Mouse (Mus musculus) limb, embryonic 12.5 days (tissue): ENCODE data around the gene Gfod2. TPM values are rescaled to one million over a fixed set of nuclear protein-coding genes. Genes with fewer than 3 reads are reported as not detected.

Experiments used
- ATAC-seq: fragments of 200-750 bp; cut with Nextera tagmentation; 2 replicates; pipeline ENCODE4 v1.8.0; 2017; ENCODE audit warnings: low read depth, moderate TSS enrichment; ENCODE audit not compliant: insufficient number of reproducible peaks, insufficient read depth, low FRiP score, low TSS enrichment
- H3K27ac ChIP-seq: fragments of 300-500 bp; sonication (generic); 2 replicates; pipeline ENCODE4 v1.5.1; 2016; ENCODE audit warnings: mild to moderate bottlenecking, moderate library complexity
- H3K27me3 ChIP-seq: fragments of 300-500 bp; sonication (generic); 2 replicates; pipeline ENCODE4 v1.6.1; 2016; ENCODE audit warnings: mild to moderate bottlenecking, moderate library complexity
- H3K36me3 ChIP-seq: fragments of 300-500 bp; sonication (generic); 2 replicates; pipeline ENCODE4 v1.6.1; 2016; ENCODE audit warnings: mild to moderate bottlenecking, moderate library complexity
- H3K4me1 ChIP-seq: fragments of 300-500 bp; sonication (generic); replicated peaks from 2 replicates; pipeline ENCODE4 v1.6.1; 2016
- H3K4me2 ChIP-seq: fragments of 300-500 bp; sonication (generic); 2 replicates; pipeline ENCODE4 v1.6.1; 2016; ENCODE audit warnings: mild to moderate bottlenecking, moderate library complexity
- H3K4me3 ChIP-seq: fragments of 300-500 bp; sonication (generic); replicated peaks from 2 replicates; pipeline ENCODE4 v1.5.1; 2016; ENCODE audit warnings: mild to moderate bottlenecking
- H3K9ac ChIP-seq: fragments of 300-500 bp; sonication (generic); replicated peaks from 2 replicates; pipeline ENCODE4 v1.6.1; 2016; ENCODE audit warnings: mild to moderate bottlenecking, moderate library complexity
- H3K9me3 ChIP-seq: fragments of 300-500 bp; sonication (generic); 2 replicates; pipeline ENCODE4 v1.6.1; 2016; ENCODE audit warnings: mild to moderate bottlenecking, moderate library complexity
- WGBS: fragments of 180-500 bp; shearing (Covaris S2); methylation state at CpG from one replicate; pipeline ENCODE4 v1.1.7; 2016; 5-methylcytosine and 5-hydroxymethylcytosine counted together
- polyA plus RNA-seq: library from polyadenylated mRNA; unstranded; fragments of >200 nt; fragmentation: Nextera tagmentation; extraction: Ambion mirVana; gene quantifications from 2 replicates; pipeline ENCODE4 v1.2.1, GENCODE M21; 2016

Gene Gfod2
- polyA plus RNA-seq, 1 experiment from 2014 or later, result 30.2 TPM

GRCm38 (mm10) chr8:105702731-105703415, 55.6 kb downstream of the Gfod2 start:
- WGBS, result 94% methylated on average over 24 of the region's 24 CpGs
- Histone ChIP-seq H3K9me3 (no peaks in the 10 kb centered on the region), H3K4me2 (no peak overlapping the region), H3K4me1 (peaks cover 37% of the 10 kb centered on the region), H3K9ac (no peak overlapping the region), H3K4me3 (no peak overlapping the region), H3K27me3 (no peaks in the 10 kb centered on the region), H3K27ac (no peak overlapping the region), H3K36me3 (peaks cover 32% of the 10 kb centered on the region)
- ATAC-seq, result no peak

GRCm38 (mm10) chr8:105702001-105702401, 56.5 kb downstream of the Gfod2 start:
- WGBS, result 48% methylated on average over 18 of the region's 18 CpGs
- Histone ChIP-seq H3K27me3 (no peaks in the 10 kb centered on the region), H3K9me3 (no peaks in the 10 kb centered on the region), H3K4me2 (peak overlapping the region; percentile 96), H3K4me1 (peaks cover 31% of the 10 kb centered on the region), H3K9ac (peak overlapping the region; percentile 73), H3K27ac (peak overlapping the region; percentile 92), H3K36me3 (peaks cover 41% of the 10 kb centered on the region), H3K4me3 (peak overlapping the region; percentile 67)
- no peak for ATAC-seq

DNA sequence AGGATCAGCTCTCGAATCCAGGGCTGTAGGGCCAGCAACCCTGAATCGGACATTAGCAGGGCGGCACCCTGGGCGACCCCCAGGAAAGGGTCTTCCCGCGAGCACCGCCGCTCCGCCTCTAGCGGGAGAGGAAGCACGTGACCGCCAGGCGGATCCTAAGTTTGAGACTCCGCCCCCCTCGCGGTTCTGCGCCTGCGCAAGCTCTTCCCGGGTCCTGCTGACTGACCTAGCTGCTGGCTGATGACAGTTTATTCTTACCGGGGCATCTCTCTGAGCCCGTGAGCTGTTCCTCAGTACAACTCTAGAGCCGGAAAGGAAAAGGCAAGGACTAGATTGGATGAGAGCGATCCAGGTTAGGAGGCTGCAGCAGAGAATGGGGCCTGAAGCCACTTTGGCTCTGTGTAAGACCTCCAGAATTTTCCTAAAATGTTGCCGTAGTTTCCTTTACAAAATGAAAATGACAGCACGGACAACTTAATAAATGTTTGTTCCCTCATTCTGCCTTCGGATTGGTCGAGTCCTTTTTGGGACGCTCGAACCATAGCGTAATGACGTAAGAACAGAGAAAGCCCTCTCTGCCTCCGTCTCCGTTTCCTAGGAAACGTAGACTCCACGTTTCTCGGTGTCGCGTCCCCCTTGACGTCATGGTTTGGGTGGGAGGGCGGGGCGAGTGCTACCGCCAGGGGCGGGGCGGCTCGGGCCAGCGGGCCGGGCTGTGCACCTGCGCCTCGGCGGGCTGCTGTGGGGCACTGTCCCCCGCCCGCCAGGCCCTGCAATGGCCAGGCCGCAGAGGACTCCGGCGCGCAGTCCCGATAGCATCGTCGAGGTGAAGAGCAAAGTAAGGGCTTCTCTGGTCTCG, 57.3 kb downstream of the Gfod2 start, which contains the start of the genes Acd and Pard6a:
Acd (minus strand) TSS at position 137 of the 859 bp plus-strand sequence.
Pard6a (plus strand) TSS at position 183 of the 859 bp plus-strand sequence.
- peak within 1 kb of the TSS; percentile 96 for H3K4me2 ChIP-seq
- H3K4me3 ChIP-seq, result peak within 1 kb of the TSS; percentile 67
- ATAC-seq, result peak; percentile 66
- H3K36me3 ChIP-seq, result peaks cover 46% of the 10 kb centered on the region
- H3K9ac ChIP-seq, result peak within 1 kb of the TSS; percentile 73
- H3K27me3 ChIP-seq, result no peaks in the 10 kb centered on the region
- WGBS, result under 1% methylated on average over 60 of the region's 60 CpGs
- peak within 1 kb of the TSS; percentile 92 for H3K27ac ChIP-seq
- no peaks in the 10 kb centered on the region for H3K9me3 ChIP-seq
- peaks cover 23% of the 10 kb centered on the region for H3K4me1 ChIP-seq

- no peaks in the 10 kb centered on the region for H3K9me3 ChIP-seq
- peaks cover 1% of the 10 kb centered on the region for H3K27me3 ChIP-seq
- H3K36me3 ChIP-seq, result peaks cover 46% of the 10 kb centered on the region
- ATAC-seq, result peak; percentile 39; the same call in 1 of the 2 replicates
- WGBS, result 0% methylated on average over 21 of the region's 21 CpGs
- peak overlapping the region; percentile 96 for H3K4me2 ChIP-seq
- peaks cover 22% of the 10 kb centered on the region for H3K4me1 ChIP-seq
- H3K27ac ChIP-seq, result peak overlapping the region; percentile 45; the same call in 1 of the 2 replicates
- peak overlapping the region; percentile 67 for H3K4me3 ChIP-seq
- peak overlapping the region; percentile 73 for H3K9ac ChIP-seq
Measured at GRCm38 (mm10) chr8:105700566-105700965, 57.9 kb downstream of the Gfod2 start.

DNA sequence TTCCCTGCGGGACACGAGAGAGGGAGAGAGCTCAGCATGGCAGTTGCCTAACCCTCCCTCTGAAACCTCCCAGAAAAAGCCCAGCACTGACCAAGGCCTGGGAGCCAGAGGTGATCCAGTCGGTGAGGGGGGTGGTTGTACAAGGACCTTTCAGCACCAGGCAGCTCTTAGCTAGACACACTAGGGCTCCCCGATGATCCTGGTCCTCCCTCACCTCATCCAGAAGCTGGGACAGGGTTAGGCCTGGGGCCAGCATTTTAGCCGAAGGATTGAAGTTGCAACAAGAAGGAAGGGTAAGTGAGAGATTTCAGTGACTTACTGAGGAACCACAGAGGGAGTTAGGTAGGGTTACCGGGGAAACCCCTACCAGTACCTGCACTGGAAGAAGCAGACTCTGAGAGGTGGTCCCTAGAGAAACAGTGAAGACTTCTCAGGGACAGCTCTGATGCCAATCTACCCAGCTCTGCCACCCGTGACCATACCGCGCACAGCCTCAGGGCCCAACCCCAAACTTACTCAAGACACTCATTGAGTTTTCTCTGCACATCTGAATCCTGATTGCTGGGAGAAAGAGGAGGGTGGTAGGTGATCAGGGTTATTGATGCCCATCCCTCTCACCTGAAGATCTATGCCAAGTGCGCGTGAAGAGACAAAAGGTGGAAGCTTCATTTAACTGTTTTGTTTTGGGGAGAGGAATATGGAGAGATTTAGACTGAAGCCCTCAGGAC, 58.8 kb downstream of the Gfod2 start:
- H3K36me3 ChIP-seq, result peaks cover 46% of the 10 kb centered on the region
- peak overlapping the region; percentile 96 for H3K4me2 ChIP-seq
- ATAC-seq, result no peak
- 86% methylated on average over 11 of the region's 11 CpGs for WGBS
- peaks cover 10% of the 10 kb centered on the region for H3K27me3 ChIP-seq
- H3K4me1 ChIP-seq, result peaks cover 22% of the 10 kb centered on the region
- H3K27ac ChIP-seq, result no peak overlapping the region
- H3K9ac ChIP-seq, result peak overlapping the region; percentile 73
- H3K9me3 ChIP-seq, result no peaks in the 10 kb centered on the region
- peak overlapping the region; percentile 67 for H3K4me3 ChIP-seq

GRCm38 (mm10) chr8:105698734-105699133, 59.7 kb downstream of the Gfod2 start:
- peaks cover 20% of the 10 kb centered on the region for H3K27me3 ChIP-seq
- H3K27ac ChIP-seq, result no peak overlapping the region
- H3K9me3 ChIP-seq, result no peaks in the 10 kb centered on the region
- no peak for ATAC-seq
- H3K9ac ChIP-seq, result no peak overlapping the region
- WGBS, result 85% methylated on average over 5 of the region's 5 CpGs
- H3K4me2 ChIP-seq, result no peak overlapping the region
- peaks cover 31% of the 10 kb centered on the region for H3K4me1 ChIP-seq
- H3K36me3 ChIP-seq, result peaks cover 37% of the 10 kb centered on the region
- H3K4me3 ChIP-seq, result no peak overlapping the region

DNA sequence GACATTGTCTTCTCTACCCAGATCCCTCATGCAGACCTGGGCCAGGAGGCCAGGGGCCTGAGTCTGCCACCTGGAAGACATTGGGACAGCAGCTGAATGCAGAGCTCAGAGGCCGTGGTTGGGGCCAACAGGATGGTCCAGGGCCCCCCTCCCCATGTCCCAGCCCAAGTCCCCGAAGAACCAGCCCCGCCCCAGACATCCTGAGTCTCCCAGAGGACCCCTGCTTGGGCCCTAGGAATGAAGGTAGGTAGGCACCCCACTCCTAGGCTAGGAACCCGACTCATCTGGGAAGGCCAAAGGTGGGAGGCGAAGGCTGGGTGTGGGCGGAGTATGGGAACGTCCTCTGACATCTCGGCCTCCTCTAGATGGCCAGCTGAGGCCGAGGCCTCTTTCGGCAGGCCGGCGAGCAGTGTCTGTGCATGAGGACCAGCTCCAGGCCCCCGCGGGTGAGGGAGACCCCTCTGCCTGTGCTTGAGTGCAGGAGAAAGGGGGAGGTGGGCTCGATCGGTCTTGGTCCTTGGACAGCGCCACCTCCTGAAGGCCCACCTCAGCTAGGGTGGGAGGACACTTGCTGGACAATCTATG, 61.2 kb downstream of the Gfod2 start:
- Histone ChIP-seq H3K4me2 (no peak overlapping the region), H3K9ac (no peak overlapping the region), H3K4me3 (no peak overlapping the region), H3K9me3 (0 out of 2 replicates have a peak, but pooled peaks cover 6% of the 10 kb centered on the region), H3K27me3 (peaks cover 25% of the 10 kb centered on the region), H3K4me1 (peaks cover 34% of the 10 kb centered on the region), H3K36me3 (peaks cover 24% of the 10 kb centered on the region), H3K27ac (no peak overlapping the region)
- 86% methylated on average over 17 of the region's 17 CpGs for WGBS
- ATAC-seq, result no peak

DNA sequence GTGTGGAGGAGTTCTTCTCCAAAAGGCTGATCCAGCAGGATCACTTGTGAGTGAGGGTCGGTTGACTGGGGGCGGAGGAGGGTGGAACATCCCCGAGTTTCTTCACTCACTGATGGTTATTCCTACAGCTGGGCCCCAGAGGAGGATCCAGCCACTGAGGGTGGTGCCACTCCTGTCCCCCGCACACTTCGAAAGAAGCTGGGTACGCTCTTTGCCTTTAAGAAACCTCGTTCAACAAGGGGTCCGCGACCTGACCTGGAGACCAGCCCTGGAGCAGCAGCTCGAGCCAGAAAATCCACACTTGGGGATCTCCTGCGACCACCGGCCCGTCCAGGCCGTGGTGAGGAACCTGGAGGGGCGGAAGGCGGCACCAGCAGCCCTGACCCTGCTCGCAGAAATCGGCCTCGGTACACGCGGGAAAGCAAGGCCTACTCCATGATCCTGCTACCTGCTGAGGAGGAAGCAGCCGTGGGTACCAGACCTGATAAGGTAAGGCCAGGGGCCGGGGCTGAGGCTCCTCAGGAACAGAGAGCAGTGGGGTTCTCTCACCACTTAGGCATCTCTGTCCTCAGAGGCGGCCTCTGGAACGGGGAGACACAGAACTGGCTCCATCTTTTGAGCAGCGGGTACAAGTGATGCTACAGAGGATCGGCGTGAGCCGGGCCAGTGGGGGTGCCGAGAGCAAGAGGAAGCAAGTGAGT, 63.2 kb downstream of the Gfod2 start:
- 0 out of 2 replicates have a peak, but pooled peaks cover 6% of the 10 kb centered on the region for H3K9me3 ChIP-seq
- H3K4me3 ChIP-seq, result no peak overlapping the region
- 79% methylated on average over 30 of the region's 30 CpGs for WGBS

GRCm38 (mm10) chr8:105694051-105694799, 64.2 kb downstream of the Gfod2 start:
- H3K27ac ChIP-seq, result no peak overlapping the region
- 0 out of 2 replicates have a peak overlapping the region, but pooled peaks have one; percentile 27 for H3K9ac ChIP-seq
- ATAC-seq, result 0 out of 2 replicates have a peak, but pooled peaks have one; percentile 19

More for the DNA sequence above, 63.2 kb downstream of the Gfod2 start:
- peaks cover 24% of the 10 kb centered on the region for H3K4me1 ChIP-seq
- ATAC-seq, result no peak
- no peak overlapping the region for H3K9ac ChIP-seq
- peaks cover 25% of the 10 kb centered on the region for H3K27me3 ChIP-seq
- peaks cover 24% of the 10 kb centered on the region for H3K36me3 ChIP-seq
- H3K4me2 ChIP-seq, result no peak overlapping the region
- no peak overlapping the region for H3K27ac ChIP-seq

More at GRCm38 (mm10) chr8:105694051-105694799, 64.2 kb downstream of the Gfod2 start:
- Histone ChIP-seq H3K4me2 (peak overlapping the region; percentile 94), H3K36me3 (peaks cover 24% of the 10 kb centered on the region), H3K4me1 (peaks cover 14% of the 10 kb centered on the region), H3K27me3 (peaks cover 33% of the 10 kb centered on the region), H3K9me3 (0 out of 2 replicates have a peak, but pooled peaks cover 6% of the 10 kb centered on the region), H3K4me3 (peak overlapping the region; percentile 49)
- whole genome bisulfite sequencing, result 8% methylated on average over 40 of the region's 40 CpGs
